Mouse (Mus musculus): ENCODE measurements around the gene Tmprss6.

DNA sequence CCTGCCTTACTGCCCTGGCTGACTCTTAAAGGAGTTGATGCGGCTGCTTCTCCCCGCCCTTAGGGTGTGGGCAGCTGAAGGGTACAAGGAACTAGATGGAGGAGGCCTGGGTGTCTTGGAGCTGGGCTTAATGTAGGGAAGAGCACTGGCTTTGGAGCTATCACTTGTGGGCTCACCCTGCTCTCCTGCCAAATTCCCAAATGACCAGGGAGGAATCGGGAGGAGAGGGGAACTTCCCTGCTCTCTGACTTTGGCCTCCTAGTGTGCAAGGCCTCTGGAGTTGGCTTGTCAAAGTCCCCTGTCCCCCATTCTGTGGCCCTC, 39.3 kb downstream of the Tmprss6 start:
- TF ChIP-seq POLR2A (IDR thresholded peaks at IDR 0.05; ENCODE audit: insufficient read depth, low read depth, low read length) = 0 out of 2 replicates have a peak, but pooled peaks have one; percentile 20
- TF ChIP-seq CTCF (IDR thresholded peaks at IDR 0.05) = no peak

Measured in heart, adult 2 months (tissue).